Mouse (Mus musculus) intestine, embryonic 14.5 days (tissue): ENCODE measurements at regions not wholly inside any gene's neighbourhood (a gene's known extent, or its start where the extent isn't known, plus 50 kb on each side); places are given as distances from the start of the nearest gene placed in this dataset.

Source experiments
- ATAC-seq: fragments of 200-750 bp; cut with Nextera tagmentation; replicated peaks from 2 replicates; pipeline ENCODE4 v1.8.0; 2017; ENCODE audit warnings: low read depth, moderate number of reproducible peaks, moderate TSS enrichment, moderate library complexity; ENCODE audit not compliant: low FRiP score, low TSS enrichment
- DNase-seq: peaks from one replicate; pipeline ENCODE4 v3.0.0-alpha.2; 2018; ENCODE audit warnings: low spot score
- H3K27ac ChIP-seq: fragments of 300-500 bp; sonication (generic); 2 replicates; pipeline ENCODE4 v1.5.1; 2014; ENCODE audit warnings: low read depth, mild to moderate bottlenecking, control low read depth
- H3K27me3 ChIP-seq: fragments of 300-500 bp; sonication (generic); replicated peaks from 2 replicates; pipeline ENCODE4 v1.6.1; 2014; ENCODE audit warnings: low read length, control low read depth; ENCODE audit not compliant: control insufficient read depth, insufficient read depth
- H3K36me3 ChIP-seq: fragments of 300-500 bp; sonication (generic); 2 replicates; pipeline ENCODE4 v1.6.1; 2014; ENCODE audit warnings: low read length, control low read depth; ENCODE audit not compliant: control insufficient read depth, insufficient read depth
- H3K4me1 ChIP-seq: fragments of 300-500 bp; sonication (generic); replicated peaks from 2 replicates; pipeline ENCODE4 v1.6.1; 2014; ENCODE audit warnings: low read length, control low read depth, mixed read lengths; ENCODE audit not compliant: control insufficient read depth, insufficient read depth
- H3K4me2 ChIP-seq: fragments of 300-500 bp; sonication (generic); 2 replicates; pipeline ENCODE4 v1.6.1; 2014; ENCODE audit warnings: low read length
- H3K4me3 ChIP-seq: fragments of 300-500 bp; sonication (generic); 2 replicates; pipeline ENCODE4 v1.5.1; 2014; ENCODE audit warnings: low read depth, low read length, control low read depth, mixed read lengths
- H3K9ac ChIP-seq: fragments of 300-500 bp; sonication (generic); 2 replicates; pipeline ENCODE4 v1.6.1; 2014; ENCODE audit warnings: mild to moderate bottlenecking, low read length
- H3K9me3 ChIP-seq: fragments of 300-500 bp; sonication (generic); 2 replicates; pipeline ENCODE4 v1.6.1; 2016; ENCODE audit warnings: low read length, control low read depth; ENCODE audit not compliant: control insufficient read depth
- WGBS: fragments of 180-500 bp; shearing (Covaris S2); extraction: QIAGEN DNeasy Blood & Tissue Kit; methylation state at CpG from one replicate; pipeline ENCODE4 v1.1.7; 2014; 5-methylcytosine and 5-hydroxymethylcytosine counted together

DNA sequence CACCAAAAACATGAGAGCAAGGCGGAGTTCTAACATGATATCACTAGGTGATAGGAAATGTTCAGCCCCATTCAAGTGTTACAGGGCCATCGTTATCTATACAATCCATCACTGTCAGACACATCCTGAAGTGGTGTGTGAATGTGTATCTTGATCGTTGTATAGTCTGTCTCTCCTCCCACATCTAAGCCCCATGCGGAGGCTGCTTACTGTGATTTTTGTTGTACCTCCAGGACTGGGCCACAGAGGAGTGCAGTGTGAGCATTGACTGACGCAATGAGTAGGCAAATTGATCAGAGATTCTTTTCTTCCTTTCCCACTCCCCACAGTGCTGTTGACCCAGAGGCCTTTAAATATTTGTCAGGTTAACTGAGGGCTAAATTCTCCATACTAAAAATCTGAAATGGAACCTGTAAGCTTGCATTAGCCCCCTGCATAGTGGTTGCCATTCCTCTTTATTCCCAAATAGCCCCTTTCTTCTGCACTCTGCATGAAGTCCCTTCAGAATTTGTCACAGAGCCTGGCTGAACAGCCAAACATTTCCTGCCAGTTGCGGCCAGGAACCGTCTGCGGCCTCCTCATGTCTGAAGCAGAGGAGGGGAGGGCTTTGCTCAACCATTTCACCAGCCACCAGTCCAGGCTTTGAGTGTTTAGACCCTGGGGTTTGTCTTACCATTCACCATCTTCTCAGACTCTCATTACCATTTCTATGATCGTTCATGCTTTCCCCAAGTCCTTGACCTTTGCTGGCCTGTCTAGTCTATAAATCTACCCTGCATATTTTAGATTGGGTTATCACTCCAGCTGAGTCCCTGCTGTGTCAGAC lies 119.3 kb downstream of the Ttc8 start:
- H3K27me3 ChIP-seq = no peaks in the 10 kb centered on the region
- H3K36me3 ChIP-seq = no peaks in the 10 kb centered on the region
- H3K9ac ChIP-seq = no peak overlapping the region
- H3K4me1 ChIP-seq = no peaks in the 10 kb centered on the region
- DNase-seq (no peak), ATAC-seq (no peak)
- no peak overlapping the region for H3K4me3 ChIP-seq
- no peak overlapping the region for H3K27ac ChIP-seq
- no peaks in the 10 kb centered on the region for H3K9me3 ChIP-seq
- H3K4me2 ChIP-seq = no peak overlapping the region
- 60% methylated on average over 9 of the region's 9 CpGs for WGBS

- ATAC-seq (no peak), DNase-seq (peak; percentile 72)
- Histone ChIP-seq H3K27ac (no peak overlapping the region), H3K4me2 (no peak overlapping the region), H3K9me3 (no peaks in the 10 kb centered on the region), H3K9ac (no peak overlapping the region), H3K4me3 (no peak overlapping the region), H3K36me3 (no peaks in the 10 kb centered on the region), H3K27me3 (no peaks in the 10 kb centered on the region), H3K4me1 (no peaks in the 10 kb centered on the region)
- 54% methylated on average over 4 of the region's 4 CpGs for WGBS
These were observed 121.2 kb downstream of the Ttc8 start for GRCm38 (mm10) chr12:99041606-99042005.

GRCm38 (mm10) chr12:99042918-99043862 lies 122.8 kb downstream of the Ttc8 start:
- DNase-seq (no peak), ATAC-seq (no peak)
- Histone ChIP-seq H3K4me1 (no peaks in the 10 kb centered on the region), H3K36me3 (no peaks in the 10 kb centered on the region), H3K4me2 (no peak overlapping the region), H3K27ac (no peak overlapping the region), H3K27me3 (no peaks in the 10 kb centered on the region), H3K4me3 (no peak overlapping the region), H3K9me3 (no peaks in the 10 kb centered on the region), H3K9ac (no peak overlapping the region)
- 81% methylated on average over 16 of the region's 16 CpGs for WGBS

GRCm38 (mm10) chr12:99044477-99044876 lies 124.1 kb downstream of the Ttc8 start:
- H3K36me3 ChIP-seq = no peaks in the 10 kb centered on the region
- ATAC-seq = no peak

GRCm38 (mm10) chr12:99050426-99050825 lies 130.1 kb downstream of the Ttc8 start:
- Histone ChIP-seq H3K27me3 (no peaks in the 10 kb centered on the region), H3K9me3 (no peaks in the 10 kb centered on the region), H3K4me2 (no peak overlapping the region), H3K27ac (no peak overlapping the region), H3K4me3 (no peak overlapping the region), H3K36me3 (no peaks in the 10 kb centered on the region), H3K9ac (no peak overlapping the region), H3K4me1 (no peaks in the 10 kb centered on the region)
- DNase-seq (no peak), ATAC-seq (no peak)
- WGBS = 58% methylated on average over 2 of the region's 2 CpGs

More at GRCm38 (mm10) chr12:99044477-99044876, 124.1 kb downstream of the Ttc8 start:
- H3K27ac ChIP-seq = no peak overlapping the region
- no peaks in the 10 kb centered on the region for H3K9me3 ChIP-seq
- H3K4me1 ChIP-seq = no peaks in the 10 kb centered on the region
- H3K4me3 ChIP-seq = no peak overlapping the region
- WGBS = 69% methylated on average over 5 of the region's 5 CpGs
- no peak for DNase-seq
- no peak overlapping the region for H3K4me2 ChIP-seq
- no peak overlapping the region for H3K9ac ChIP-seq
- no peaks in the 10 kb centered on the region for H3K27me3 ChIP-seq

- Histone ChIP-seq H3K4me1 (no peaks in the 10 kb centered on the region), H3K27ac (no peak overlapping the region), H3K9ac (no peak overlapping the region), H3K4me2 (no peak overlapping the region), H3K36me3 (no peaks in the 10 kb centered on the region), H3K27me3 (no peaks in the 10 kb centered on the region), H3K4me3 (no peak overlapping the region), H3K9me3 (no peaks in the 10 kb centered on the region)
- DNase-seq (no peak), ATAC-seq (no peak)
- WGBS = 77% methylated on average over 7 of the region's 7 CpGs
These were observed 132.2 kb downstream of the Ttc8 start for GRCm38 (mm10) chr12:99052599-99052998.

- no peak overlapping the region for H3K9ac ChIP-seq
- H3K4me2 ChIP-seq = no peak overlapping the region
- H3K36me3 ChIP-seq = no peaks in the 10 kb centered on the region
- 90% methylated on average over 2 of the region's 2 CpGs for WGBS
- no peak for ATAC-seq
- DNase-seq = no peak
- no peak overlapping the region for H3K27ac ChIP-seq
- no peaks in the 10 kb centered on the region for H3K4me1 ChIP-seq
- no peak overlapping the region for H3K4me3 ChIP-seq
- no peaks in the 10 kb centered on the region for H3K27me3 ChIP-seq
- H3K9me3 ChIP-seq = no peaks in the 10 kb centered on the region
These were observed 137.1 kb downstream of the Ttc8 start for GRCm38 (mm10) chr12:99057521-99057920.

- ATAC-seq (no peak), DNase-seq (no peak)
- Histone ChIP-seq H3K9ac (no peak overlapping the region), H3K27ac (no peak overlapping the region), H3K4me1 (no peaks in the 10 kb centered on the region), H3K36me3 (no peaks in the 10 kb centered on the region), H3K4me3 (no peak overlapping the region), H3K4me2 (no peak overlapping the region), H3K27me3 (no peaks in the 10 kb centered on the region), H3K9me3 (no peaks in the 10 kb centered on the region)
- 69% methylated on average over 2 of the region's 2 CpGs for WGBS
These were observed 138.5 kb downstream of the Ttc8 start for GRCm38 (mm10) chr12:99058916-99059315.
